Mouse (Mus musculus) CH12.LX (cell line): ENCODE data around the gene Cped1. TPM values are rescaled to one million over a fixed set of nuclear protein-coding genes. Genes with fewer than 3 reads are reported as not detected.

Source experiments
- DNase-seq: peaks from one replicate; pipeline ENCODE4 v3.0.0-alpha.2; 2013; ENCODE audit errors: extremely low read depth
- H3K27ac ChIP-seq: 2 replicates; pipeline ENCODE4 v1.5.1; 2012; ENCODE audit warnings: low read depth, mild to moderate bottlenecking, control low read depth, moderate library complexity; ENCODE audit not compliant: insufficient read depth
- H3K27me3 ChIP-seq: replicated peaks from 2 replicates; pipeline ENCODE3; 2012; ENCODE audit warnings: inconsistent platforms
- H3K36me3 ChIP-seq, 2 experiments: replicated peaks in 1 of 2; 2 replicates each; pipeline versions ENCODE3 to v1.6.1; 2012; ENCODE audit warnings: inconsistent platforms in 1 of 2, low read length in 1 of 2, mild to moderate bottlenecking in 1 of 2, mixed read lengths in 1 of 2, moderate library complexity in 1 of 2; ENCODE audit not compliant: control insufficient read depth in 1 of 2, insufficient read depth in 1 of 2
- H3K4me1 ChIP-seq, 2 experiments: 2 replicates each; pipeline ENCODE4 v1.6.1; 2012; ENCODE audit warnings: inconsistent platforms in 1 of 2, moderate library complexity in 1 of 2; ENCODE audit not compliant: insufficient read depth in 2 of 2, control insufficient read depth in 1 of 2
- H3K4me2 ChIP-seq: 2 replicates; pipeline ENCODE4 v1.6.1; 2012; ENCODE audit warnings: low read depth, mild to moderate bottlenecking, control low read depth; ENCODE audit not compliant: poor library complexity, insufficient read depth, severe bottlenecking
- H3K4me3 ChIP-seq, 3 experiments: fragments of 150-350 bp in 1 of 3; sonication (generic) in 1 of 3; replicated peaks in 1 of 3; 2 replicates each; pipeline versions ENCODE3 to v1.5.1; 2011 to 2012; ENCODE audit warnings: low read depth in 2 of 3, low read length in 2 of 3, mild to moderate bottlenecking in 2 of 3, moderate library complexity in 2 of 3, control low read depth in 1 of 3, improper control_type of control experiment in 1 of 3, inconsistent platforms in 1 of 3, mixed read lengths in 1 of 3; ENCODE audit not compliant: poor library complexity in 1 of 3
- H3K79me2 ChIP-seq: replicated peaks from 2 replicates; pipeline ENCODE4 v1.6.1; 2012; ENCODE audit warnings: mild to moderate bottlenecking, moderate library complexity; ENCODE audit not compliant: control insufficient read depth, poor library complexity, insufficient read depth, severe bottlenecking; ENCODE audit errors: extremely low read depth
- H3K9ac ChIP-seq: 2 replicates; pipeline ENCODE4 v1.6.1; 2012; ENCODE audit warnings: low read depth, mild to moderate bottlenecking, control low read depth, moderate library complexity; ENCODE audit not compliant: insufficient read depth
- H3K9me3 ChIP-seq: replicated peaks from 2 replicates; pipeline ENCODE3; 2012; ENCODE audit warnings: low read length, inconsistent platforms, mixed read lengths
- BHLHE40 ChIP-seq: IDR thresholded peaks from 2 replicates; pipeline ENCODE4 v1.6.1; 2011; ENCODE audit warnings: mild to moderate bottlenecking, low read depth, low read length, improper control_type of control experiment
- CHD1 ChIP-seq: IDR thresholded peaks from 2 replicates; pipeline ENCODE4 v1.6.1; 2012; ENCODE audit warnings: low read depth, low read length, improper control_type of control experiment, inconsistent platforms
- CHD2 ChIP-seq: IDR thresholded peaks from 2 replicates; pipeline ENCODE4 v1.6.1; 2011; ENCODE audit warnings: low read length, improper control_type of control experiment
- CTCF ChIP-seq, 2 experiments: IDR thresholded peaks in 1 of 2; conservative IDR thresholded peaks in 1 of 2; 2 replicates each; pipeline ENCODE4 v1.5.1; 2011 to 2012; ENCODE audit warnings: low read depth in 2 of 2, low read length in 2 of 2, improper control_type of control experiment in 1 of 2, inconsistent platforms in 1 of 2, mild to moderate bottlenecking in 1 of 2, moderate library complexity in 1 of 2
- E2F4 ChIP-seq: IDR thresholded peaks from 2 replicates; pipeline ENCODE4 v1.6.1; 2011; ENCODE audit warnings: low read depth, low read length, improper control_type of control experiment; ENCODE audit not compliant: insufficient replicate concordance
- ELF1 ChIP-seq: IDR thresholded peaks from 2 replicates; pipeline ENCODE4 v1.6.1; 2014; ENCODE audit warnings: low read depth, mild to moderate bottlenecking, inconsistent platforms, low read length, improper control_type of control experiment
- EP300 ChIP-seq: IDR thresholded peaks from 2 replicates; pipeline ENCODE4 v1.6.1; 2011; ENCODE audit warnings: low read length, improper control_type of control experiment
- ETS1 ChIP-seq: conservative IDR thresholded peaks from 2 replicates; pipeline ENCODE4 v1.6.1; 2012; ENCODE audit warnings: low read depth, mild to moderate bottlenecking, inconsistent platforms, low read length, improper control_type of control experiment, moderate library complexity
- GABPA ChIP-seq: IDR thresholded peaks from 2 replicates; pipeline ENCODE4 v1.6.1; 2012; ENCODE audit warnings: low read depth, low read length, improper control_type of control experiment, inconsistent platforms; ENCODE audit not compliant: insufficient replicate concordance
- HCFC1 ChIP-seq: IDR thresholded peaks from 2 replicates; pipeline ENCODE4 v1.6.1; 2012; ENCODE audit warnings: low read depth, mild to moderate bottlenecking, inconsistent platforms, low read length, improper control_type of control experiment
- IRF4 ChIP-seq: IDR thresholded peaks from 2 replicates; pipeline ENCODE4 v1.6.1; 2014; ENCODE audit warnings: low read depth, mild to moderate bottlenecking, inconsistent platforms, low read length, improper control_type of control experiment
- JUN ChIP-seq: IDR thresholded peaks from 2 replicates; pipeline ENCODE4 v1.6.1; 2011; ENCODE audit warnings: low read depth, mild to moderate bottlenecking, low read length, improper control_type of control experiment, moderate library complexity; ENCODE audit not compliant: insufficient read depth
- JUND ChIP-seq: conservative IDR thresholded peaks from 2 replicates; pipeline ENCODE4 v1.6.1; 2011; ENCODE audit warnings: low read depth, low read length, improper control_type of control experiment
- KAT2A ChIP-seq: IDR thresholded peaks from 2 replicates; pipeline ENCODE4 v1.6.1; 2012; ENCODE audit warnings: low read length, improper control_type of control experiment, inconsistent platforms; ENCODE audit not compliant: insufficient replicate concordance
- MAFK ChIP-seq: IDR thresholded peaks from 2 replicates; pipeline ENCODE4 v1.6.1; 2011; ENCODE audit warnings: low read length, improper control_type of control experiment; ENCODE audit not compliant: insufficient replicate concordance
- MAX ChIP-seq: IDR thresholded peaks from 2 replicates; pipeline ENCODE4 v1.6.1; 2011; ENCODE audit warnings: low read length, improper control_type of control experiment
- MAZ ChIP-seq: IDR thresholded peaks from 2 replicates; pipeline ENCODE4 v1.6.1; 2012; ENCODE audit warnings: low read depth, mild to moderate bottlenecking, inconsistent platforms, low read length, improper control_type of control experiment, moderate library complexity
- MEF2A ChIP-seq: IDR thresholded peaks from 2 replicates; pipeline ENCODE4 v1.6.1; 2014; ENCODE audit warnings: low read depth, mild to moderate bottlenecking, inconsistent platforms, low read length, improper control_type of control experiment, borderline replicate concordance
- MXI1 ChIP-seq: IDR thresholded peaks from 2 replicates; pipeline ENCODE4 v1.6.1; 2011; ENCODE audit warnings: mild to moderate bottlenecking, low read depth, low read length, improper control_type of control experiment
- MYC ChIP-seq: IDR thresholded peaks from 2 replicates; pipeline ENCODE4 v1.6.1; 2011; ENCODE audit warnings: low read depth, mild to moderate bottlenecking, improper control_type of control experiment, low read length
- NELFE ChIP-seq: IDR thresholded peaks from 2 replicates; pipeline ENCODE4 v1.6.1; 2011; ENCODE audit warnings: low read depth, low read length, improper control_type of control experiment
- NRF1 ChIP-seq: IDR thresholded peaks from 2 replicates; pipeline ENCODE4 v1.6.1; 2014; ENCODE audit warnings: low read depth, mild to moderate bottlenecking, inconsistent platforms, low read length, improper control_type of control experiment, moderate library complexity
- PAX5 ChIP-seq: IDR thresholded peaks from 2 replicates; pipeline ENCODE4 v1.6.1; 2012; ENCODE audit warnings: low read length, inconsistent platforms, mixed read lengths
- POLR2A ChIP-seq: IDR thresholded peaks from 2 replicates; pipeline ENCODE4 v1.6.1; 2011; ENCODE audit warnings: low read depth, mild to moderate bottlenecking, improper control_type of control experiment, low read length
- POLR2AphosphoS2 ChIP-seq: IDR thresholded peaks from 2 replicates; pipeline ENCODE4 v1.6.1; 2011; ENCODE audit warnings: low read depth, low read length, improper control_type of control experiment
- RAD21 ChIP-seq: IDR thresholded peaks from 2 replicates; pipeline ENCODE4 v1.6.1; 2011; ENCODE audit warnings: low read depth, mild to moderate bottlenecking, low read length, improper control_type of control experiment, moderate library complexity
- RCOR1 ChIP-seq: conservative IDR thresholded peaks from 2 replicates; pipeline ENCODE4 v1.6.1; 2012; ENCODE audit warnings: low read depth, mild to moderate bottlenecking, inconsistent platforms, low read length, improper control_type of control experiment
- SIN3A ChIP-seq: IDR thresholded peaks from 2 replicates; pipeline ENCODE4 v1.6.1; 2012; ENCODE audit warnings: low read length, improper control_type of control experiment, inconsistent platforms
- SMC3 ChIP-seq: IDR thresholded peaks from 2 replicates; pipeline ENCODE4 v1.6.1; 2011; ENCODE audit warnings: low read depth, low read length, improper control_type of control experiment
- TBP ChIP-seq: conservative IDR thresholded peaks from 2 replicates; pipeline ENCODE4 v1.6.1; 2011; ENCODE audit warnings: low read depth, low read length, improper control_type of control experiment
- TCF12 ChIP-seq: IDR thresholded peaks from 2 replicates; pipeline ENCODE4 v1.6.1; 2014; ENCODE audit warnings: low read depth, mild to moderate bottlenecking, inconsistent platforms, low read length, improper control_type of control experiment
- UBTF ChIP-seq: IDR thresholded peaks from 2 replicates; pipeline ENCODE4 v1.6.1; 2012; ENCODE audit warnings: low read depth, mild to moderate bottlenecking, inconsistent platforms, low read length, improper control_type of control experiment, moderate library complexity
- USF1 ChIP-seq: IDR thresholded peaks from 2 replicates; pipeline ENCODE4 v1.6.1; 2014; ENCODE audit warnings: low read depth, mild to moderate bottlenecking, inconsistent platforms, low read length, improper control_type of control experiment
- USF2 ChIP-seq: conservative IDR thresholded peaks from 2 replicates; pipeline ENCODE4 v1.6.1; 2011; ENCODE audit warnings: low read depth, low read length, improper control_type of control experiment
- ZC3H11A ChIP-seq: IDR thresholded peaks from 2 replicates; pipeline ENCODE4 v1.6.1; 2012; ENCODE audit warnings: low read depth, mild to moderate bottlenecking, inconsistent platforms, low read length, improper control_type of control experiment
- ZKSCAN1 ChIP-seq: IDR thresholded peaks from 2 replicates; pipeline ENCODE4 v1.6.1; 2012; ENCODE audit warnings: low read depth, inconsistent platforms, low read length, improper control_type of control experiment, borderline replicate concordance
- ZMIZ1 ChIP-seq: IDR thresholded peaks from 2 replicates; pipeline ENCODE4 v1.6.1; 2012; ENCODE audit warnings: low read depth, mild to moderate bottlenecking, inconsistent platforms, low read length, improper control_type of control experiment
- ZNF384 ChIP-seq: IDR thresholded peaks from 2 replicates; pipeline ENCODE4 v1.6.1; 2012; ENCODE audit warnings: low read depth, low read length, improper control_type of control experiment, inconsistent platforms
- dilution Hi-C: fragments of 300-500 bp; cut with MboI; formaldehyde crosslinking; loops from 2 replicates; pipeline ENCODE4 v1.14.3; 2020; ENCODE audit warnings: low sequenced_read_pairs; ENCODE audit not compliant: extremely low pct_unique_long_range_greater_than_20kb, extremely low pct_ligation_motif_present
- in situ Hi-C: fragments of 300-500 bp; cut with MboI; formaldehyde crosslinking; loops from 3 replicates; pipeline ENCODE4 v1.14.3; 2019; ENCODE audit warnings: low sequenced_read_pairs, low pct_ligation_motif_present, low pct_unique_long_range_greater_than_20kb, mixed read lengths
- polyA plus RNA-seq: library from polyadenylated mRNA; unstranded; fragments of >175 nt; gene quantifications from 2 replicates; pipeline ENCODE4 v1.2.1, GENCODE M21; 2012; ENCODE audit warnings: low read depth; ENCODE audit not compliant: insufficient read length
- total RNA-seq, 2 experiments: library from RNA; depleted of rRNA; stranded (reverse); fragments of 300-350 nt in 1 of 2; fragments of >200 nt in 1 of 2; gene quantifications; 2 replicates each; pipeline ENCODE4 v1.2.3; 2012 to 2014

The Cped1 gene
- total and polyA plus RNA-seq, 3 experiments = 0.51 to 6.8 (median 1.1) TPM

GRCm38 (mm10) chr6:22289461-22290021 is 303.8 kb downstream of the Cped1 start:
- dilution Hi-C loops = no loop called here
- Histone ChIP-seq H3K36me3 (peaks cover 9 to 19% of the 10 kb centered on the region in 2 experiments), H3K9ac (peak overlapping the region; percentile 78), H3K4me1 (peaks cover 5 to 31% of the 10 kb centered on the region in 2 experiments; a peak in 3 of 4 replicates), H3K9me3 (no peaks in the 10 kb centered on the region), H3K4me3 (peak overlapping the region; percentile 73 to 94 (median 80))
- in situ Hi-C loops = loop anchor here (10.0 kb wide), 1 partner anchor 155 kb away; no protein-coding TSS in a partner anchor
- TF ChIP-seq RCOR1 = no peak
- no peak for TF ChIP-seq EP300
- TF ChIP-seq UBTF = 0 out of 2 replicates have a peak, but pooled peaks have one; percentile 7
- no peak for TF ChIP-seq USF2
- peak; percentile 24 for TF ChIP-seq BHLHE40
- TF ChIP-seq CTCF (conservative IDR thresholded peaks at IDR 0.05 in 1 of 2, IDR thresholded peaks at IDR 0.05 in 1 of 2; ENCODE audit: low read depth in 2 of 2, low read length in 2 of 2) = no peak
- no peak for TF ChIP-seq USF1
- no peak for TF ChIP-seq TBP
- 0 out of 2 replicates have a peak, but pooled peaks have one; percentile 19 for TF ChIP-seq NRF1
- TF ChIP-seq POLR2A = no peak
- TF ChIP-seq PAX5 = no peak
- 0 out of 2 replicates have a peak, but pooled peaks have one; percentile 16 for TF ChIP-seq MAZ
- no peak for TF ChIP-seq CHD1
- TF ChIP-seq GABPA = no peak
- TF ChIP-seq E2F4 = no peak
- peak; percentile 18; the same call in 1 of the 2 replicates for TF ChIP-seq HCFC1
- peak; percentile 12; the same call in 1 of the 2 replicates for TF ChIP-seq MAX
- no peak for TF ChIP-seq MAFK
- TF ChIP-seq ZMIZ1 = no peak
- no peak for TF ChIP-seq ELF1
- no peak for TF ChIP-seq IRF4
- TF ChIP-seq ZC3H11A = no peak
- peak; percentile 72 for TF ChIP-seq CHD2
- peak; percentile 8; the same call in 1 of the 2 replicates for TF ChIP-seq SMC3
- TF ChIP-seq MEF2A = no peak
- no peak for TF ChIP-seq JUN
- no peak for TF ChIP-seq MXI1
- TF ChIP-seq MYC = 0 out of 2 replicates have a peak, but pooled peaks have one; percentile 35
- no peak; the same call in none of the 2 replicates for TF ChIP-seq SIN3A
- TF ChIP-seq TCF12 = 0 out of 2 replicates have a peak, but pooled peaks have one; percentile 23
- TF ChIP-seq POLR2AphosphoS2 = no peak
- no peak; the same call in 1 of the 2 replicates for TF ChIP-seq RAD21
- TF ChIP-seq ETS1 = no peak; the same call in 1 of the 2 replicates
- TF ChIP-seq NELFE = no peak
- TF ChIP-seq ZNF384 = peak; percentile 61; the same call in 1 of the 2 replicates
- no peak for TF ChIP-seq JUND
- TF ChIP-seq ZKSCAN1 = no peak
- TF ChIP-seq KAT2A = no peak
- TF ChIP-seq, all 38 proteins: peak for 11
- Histone ChIP-seq H3K27ac (peak overlapping the region; percentile 93), H3K79me2 (peaks cover 41% of the 10 kb centered on the region), H3K27me3 (no peaks in the 10 kb centered on the region), H3K4me2 (peak overlapping the region; percentile 41)
- peak; percentile 20 for DNase-seq
